Mouse (Mus musculus) limb, embryonic 12.5 days (tissue): ENCODE data around the gene Pglyrp2. TPM values are rescaled to one million over a fixed set of nuclear protein-coding genes. Genes with fewer than 3 reads are reported as not detected.

Experiments used
- ATAC-seq: fragments of 200-750 bp; cut with Nextera tagmentation; 2 replicates; pipeline ENCODE4 v1.8.0; 2017; ENCODE audit warnings: low read depth, moderate TSS enrichment; ENCODE audit not compliant: insufficient number of reproducible peaks, insufficient read depth, low FRiP score, low TSS enrichment
- H3K27ac ChIP-seq: fragments of 300-500 bp; sonication (generic); 2 replicates; pipeline ENCODE4 v1.5.1; 2016; ENCODE audit warnings: mild to moderate bottlenecking, moderate library complexity
- H3K27me3 ChIP-seq: fragments of 300-500 bp; sonication (generic); 2 replicates; pipeline ENCODE4 v1.6.1; 2016; ENCODE audit warnings: mild to moderate bottlenecking, moderate library complexity
- H3K36me3 ChIP-seq: fragments of 300-500 bp; sonication (generic); 2 replicates; pipeline ENCODE4 v1.6.1; 2016; ENCODE audit warnings: mild to moderate bottlenecking, moderate library complexity
- H3K4me1 ChIP-seq: fragments of 300-500 bp; sonication (generic); replicated peaks from 2 replicates; pipeline ENCODE4 v1.6.1; 2016
- H3K4me2 ChIP-seq: fragments of 300-500 bp; sonication (generic); 2 replicates; pipeline ENCODE4 v1.6.1; 2016; ENCODE audit warnings: mild to moderate bottlenecking, moderate library complexity
- H3K4me3 ChIP-seq: fragments of 300-500 bp; sonication (generic); replicated peaks from 2 replicates; pipeline ENCODE4 v1.5.1; 2016; ENCODE audit warnings: mild to moderate bottlenecking
- H3K9ac ChIP-seq: fragments of 300-500 bp; sonication (generic); replicated peaks from 2 replicates; pipeline ENCODE4 v1.6.1; 2016; ENCODE audit warnings: mild to moderate bottlenecking, moderate library complexity
- H3K9me3 ChIP-seq: fragments of 300-500 bp; sonication (generic); 2 replicates; pipeline ENCODE4 v1.6.1; 2016; ENCODE audit warnings: mild to moderate bottlenecking, moderate library complexity
- WGBS: fragments of 180-500 bp; shearing (Covaris S2); methylation state at CpG from one replicate; pipeline ENCODE4 v1.1.7; 2016; 5-methylcytosine and 5-hydroxymethylcytosine counted together
- polyA plus RNA-seq: library from polyadenylated mRNA; unstranded; fragments of >200 nt; fragmentation: Nextera tagmentation; extraction: Ambion mirVana; gene quantifications from 2 replicates; pipeline ENCODE4 v1.2.1, GENCODE M21; 2016

The Pglyrp2 gene
- polyA plus RNA-seq, result not detected in 2 replicates

GRCm38 (mm10) chr17:32424034-32424433 lies at the start of gene Pglyrp2:
Pglyrp2 (minus strand) TSS chr17:32424167.
- ATAC-seq, result no peak
- Histone ChIP-seq H3K4me3 (no peak within 1 kb of the TSS), H3K4me1 (no peaks in the 10 kb centered on the region), H3K4me2 (no peak within 1 kb of the TSS), H3K9me3 (no peaks in the 10 kb centered on the region), H3K36me3 (no peaks in the 10 kb centered on the region), H3K27ac (no peak within 1 kb of the TSS), H3K27me3 (peaks cover 5% of the 10 kb centered on the region; the same call in 1 of the 2 replicates), H3K9ac (no peak within 1 kb of the TSS)
- 88% methylated on average over 2 of the region's 2 CpGs for WGBS

- ATAC-seq, result no peak
- 61% methylated on average over 7 of the region's 7 CpGs for WGBS
- Histone ChIP-seq H3K27ac (no peak overlapping the region), H3K9me3 (no peaks in the 10 kb centered on the region), H3K27me3 (peaks cover 12% of the 10 kb centered on the region; the same call in 1 of the 2 replicates), H3K9ac (no peak overlapping the region), H3K4me1 (no peaks in the 10 kb centered on the region), H3K4me2 (no peak overlapping the region), H3K4me3 (no peak overlapping the region), H3K36me3 (no peaks in the 10 kb centered on the region)
These were observed 48.2 kb upstream of the Pglyrp2 start for GRCm38 (mm10) chr17:32472176-32472575.

GRCm38 (mm10) chr17:32470795-32471194 lies 46.8 kb upstream of the Pglyrp2 start:
- no peak overlapping the region for H3K4me2 ChIP-seq
- H3K9me3 ChIP-seq, result no peaks in the 10 kb centered on the region
- no peak overlapping the region for H3K27ac ChIP-seq
- H3K9ac ChIP-seq, result no peak overlapping the region
- WGBS, result 81% methylated on average over 4 of the region's 4 CpGs
- no peak overlapping the region for H3K4me3 ChIP-seq
- no peaks in the 10 kb centered on the region for H3K4me1 ChIP-seq
- no peak for ATAC-seq
- peaks cover 12% of the 10 kb centered on the region; the same call in 1 of the 2 replicates for H3K27me3 ChIP-seq
- H3K36me3 ChIP-seq, result no peaks in the 10 kb centered on the region

GRCm38 (mm10) chr17:32468494-32468893 lies 44.5 kb upstream of the Pglyrp2 start:
- no peak for ATAC-seq
- no peaks in the 10 kb centered on the region for H3K4me1 ChIP-seq
- H3K4me3 ChIP-seq, result no peak overlapping the region
- no peaks in the 10 kb centered on the region for H3K36me3 ChIP-seq
- no peak overlapping the region for H3K27ac ChIP-seq
- peaks cover 12% of the 10 kb centered on the region; the same call in 1 of the 2 replicates for H3K27me3 ChIP-seq
- no peak overlapping the region for H3K4me2 ChIP-seq
- WGBS, result 52% methylated on average over 7 of the region's 7 CpGs
- H3K9me3 ChIP-seq, result no peaks in the 10 kb centered on the region
- H3K9ac ChIP-seq, result no peak overlapping the region

GRCm38 (mm10) chr17:32454997-32455396 lies 31.0 kb upstream of the Pglyrp2 start:
- H3K4me2 ChIP-seq, result no peak overlapping the region
- H3K27ac ChIP-seq, result no peak overlapping the region
- H3K27me3 ChIP-seq, result peaks cover 32% of the 10 kb centered on the region
- WGBS, result 43% methylated on average over 2 of the region's 2 CpGs
- H3K9me3 ChIP-seq, result no peaks in the 10 kb centered on the region
- no peak overlapping the region for H3K9ac ChIP-seq
- no peaks in the 10 kb centered on the region for H3K36me3 ChIP-seq
- H3K4me1 ChIP-seq, result peaks cover 7% of the 10 kb centered on the region; the same call in 1 of the 2 replicates
- no peak overlapping the region for H3K4me3 ChIP-seq
- ATAC-seq, result no peak

- H3K36me3 ChIP-seq, result no peaks in the 10 kb centered on the region
- no peak overlapping the region for H3K9ac ChIP-seq
- no peak overlapping the region for H3K4me2 ChIP-seq
- peaks cover 32% of the 10 kb centered on the region for H3K27me3 ChIP-seq
- peaks cover 7% of the 10 kb centered on the region; the same call in 1 of the 2 replicates for H3K4me1 ChIP-seq
- H3K27ac ChIP-seq, result no peak overlapping the region
- H3K9me3 ChIP-seq, result 0 out of 2 replicates have a peak, but pooled peaks cover under 1% of the 10 kb centered on the region
- WGBS, result 73% methylated on average over 4 of the region's 4 CpGs
- no peak overlapping the region for H3K4me3 ChIP-seq
- no peak for ATAC-seq
These were observed 30.2 kb upstream of the Pglyrp2 start for GRCm38 (mm10) chr17:32454188-32454587.

- ATAC-seq, result 0 out of 2 replicates have a peak, but pooled peaks have one; percentile 26
- H3K27me3 ChIP-seq, result peaks cover 32% of the 10 kb centered on the region
- peak within 1 kb of the TSS; percentile 62 for H3K4me2 ChIP-seq
These were observed 28.5 kb upstream of the Pglyrp2 start, which contains the start of gene Cyp4f39 for GRCm38 (mm10) chr17:32452482-32452881. Cyp4f39 (plus strand) TSS chr17:32452723.

GRCm38 (mm10) chr17:32450844-32451537 lies 27.0 kb upstream of the Pglyrp2 start:
- H3K36me3 ChIP-seq, result no peaks in the 10 kb centered on the region
- H3K4me2 ChIP-seq, result no peak overlapping the region
- H3K4me1 ChIP-seq, result peaks cover 7% of the 10 kb centered on the region; the same call in 1 of the 2 replicates
- no peak overlapping the region for H3K4me3 ChIP-seq
- H3K9ac ChIP-seq, result no peak overlapping the region
- no peak for ATAC-seq
- no peak overlapping the region for H3K27ac ChIP-seq
- H3K9me3 ChIP-seq, result 0 out of 2 replicates have a peak, but pooled peaks cover 5% of the 10 kb centered on the region
- whole genome bisulfite sequencing, result 20% methylated on average over 2 of the region's 2 CpGs
- H3K27me3 ChIP-seq, result peaks cover 32% of the 10 kb centered on the region

More at GRCm38 (mm10) chr17:32452482-32452881, 28.5 kb upstream of the Pglyrp2 start, which contains the start of gene Cyp4f39:
- peak within 1 kb of the TSS; percentile 38; the same call in 1 of the 2 replicates for H3K9ac ChIP-seq
- no peak within 1 kb of the TSS for H3K27ac ChIP-seq
- H3K4me3 ChIP-seq, result peak within 1 kb of the TSS; percentile 32
- 2% methylated on average over 19 of the region's 19 CpGs for WGBS
- H3K9me3 ChIP-seq, result 0 out of 2 replicates have a peak, but pooled peaks cover 5% of the 10 kb centered on the region
- H3K4me1 ChIP-seq, result peaks cover 7% of the 10 kb centered on the region; the same call in 1 of the 2 replicates
- H3K36me3 ChIP-seq, result no peaks in the 10 kb centered on the region

GRCm38 (mm10) chr17:32449042-32449441 lies 25.1 kb upstream of the Pglyrp2 start:
- H3K27me3 ChIP-seq, result peaks cover 21% of the 10 kb centered on the region
- H3K36me3 ChIP-seq, result no peaks in the 10 kb centered on the region
- WGBS, result 83% methylated on average over 1 of the region's 1 CpGs
- H3K4me3 ChIP-seq, result no peak overlapping the region
- H3K4me2 ChIP-seq, result no peak overlapping the region
- ATAC-seq, result no peak
- H3K4me1 ChIP-seq, result peaks cover 7% of the 10 kb centered on the region; the same call in 1 of the 2 replicates
- 0 out of 2 replicates have a peak, but pooled peaks cover 5% of the 10 kb centered on the region for H3K9me3 ChIP-seq
- H3K27ac ChIP-seq, result no peak overlapping the region
- no peak overlapping the region for H3K9ac ChIP-seq

GRCm38 (mm10) chr17:32447195-32447594 lies 23.2 kb upstream of the Pglyrp2 start:
- ATAC-seq, result no peak
- H3K36me3 ChIP-seq, result no peaks in the 10 kb centered on the region
- H3K4me1 ChIP-seq, result 0 out of 2 replicates have a peak, but pooled peaks cover under 1% of the 10 kb centered on the region
- H3K27me3 ChIP-seq, result peaks cover 3% of the 10 kb centered on the region
- no peak overlapping the region for H3K27ac ChIP-seq
- H3K4me2 ChIP-seq, result no peak overlapping the region
- H3K9me3 ChIP-seq, result 0 out of 2 replicates have a peak, but pooled peaks cover 5% of the 10 kb centered on the region
- H3K9ac ChIP-seq, result no peak overlapping the region
- H3K4me3 ChIP-seq, result no peak overlapping the region

GRCm38 (mm10) chr17:32445016-32445415 lies 21.0 kb upstream of the Pglyrp2 start:
- 71% methylated on average over 5 of the region's 5 CpGs for WGBS
- no peaks in the 10 kb centered on the region for H3K36me3 ChIP-seq

More at GRCm38 (mm10) chr17:32445016-32445415, 21.0 kb upstream of the Pglyrp2 start:
- Histone ChIP-seq H3K4me2 (no peak overlapping the region), H3K4me1 (no peaks in the 10 kb centered on the region), H3K27me3 (peaks cover 4% of the 10 kb centered on the region), H3K27ac (no peak overlapping the region), H3K9ac (no peak overlapping the region), H3K4me3 (no peak overlapping the region), H3K9me3 (0 out of 2 replicates have a peak, but pooled peaks cover 5% of the 10 kb centered on the region)
- ATAC-seq, result no peak
